Mouse (Mus musculus) stomach, postnatal 0 days (tissue): Measurements from ENCODE around the gene Dck.

ENCODE experiments used
- CTCF ChIP-seq: IDR thresholded peaks from 2 replicates; pipeline ENCODE4 v1.5.1; 2016; ENCODE audit warnings: antibody characterized with exemption, low read depth, mild to moderate bottlenecking, moderate library complexity
- EP300 ChIP-seq: optimal IDR thresholded peaks from 2 replicates; pipeline ENCODE3; 2016; ENCODE audit warnings: antibody characterized with exemption

DNA sequence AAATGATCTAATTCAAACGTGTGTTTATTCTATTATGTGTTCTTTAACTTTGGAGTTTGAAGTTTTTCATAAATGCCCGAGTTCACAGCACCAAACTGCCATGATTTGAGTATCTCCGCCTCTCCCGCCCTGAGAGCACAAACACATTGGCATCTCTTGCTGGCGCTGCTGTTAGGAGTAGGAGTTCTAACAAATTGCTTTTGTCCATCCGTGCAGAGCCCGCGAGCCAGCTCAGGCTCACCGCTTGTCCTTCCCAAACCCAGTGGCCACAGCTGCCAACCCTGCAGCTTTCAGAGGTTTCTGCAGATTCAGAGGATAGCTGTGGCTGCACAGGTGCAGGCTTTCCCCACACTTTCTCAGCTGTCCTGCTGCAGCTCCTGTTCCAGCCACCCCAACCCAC is 42.5 kb downstream of the Dck start:
- no peak for TF ChIP-seq CTCF
- TF ChIP-seq EP300: no peak
